Mouse (Mus musculus) thymus, adult 2 months (tissue): ENCODE measurements at regions not wholly inside any gene's neighbourhood (a gene's known extent, or its start where the extent isn't known, plus 50 kb on each side); places are given as distances from the start of the nearest gene placed in this dataset.
"Not testable (repeated sequence)": the region's sequence is repeated elsewhere in the genome, so short reads cannot be mapped to it uniquely, and the experiment has no call there.

Experiments used
- CTCF ChIP-seq: fragments of 200-500 bp; IDR thresholded peaks from 2 replicates; pipeline ENCODE4 v1.5.1; 2012; ENCODE audit warnings: mild to moderate bottlenecking, control low read depth, low read length, moderate library complexity, borderline replicate concordance; ENCODE audit not compliant: control insufficient read depth, poor library complexity, insufficient read depth; ENCODE audit errors: extremely low read depth
- POLR2A ChIP-seq: fragments of 200-500 bp; IDR thresholded peaks from 2 replicates; pipeline ENCODE4 v1.6.1; 2012; ENCODE audit warnings: mild to moderate bottlenecking, low read length, control low read depth, moderate library complexity; ENCODE audit not compliant: control insufficient read depth, poor library complexity, insufficient read depth; ENCODE audit errors: extremely low read depth

- not testable (repeated sequence) for TF ChIP-seq CTCF, POLR2A
These were observed 95.8 kb upstream of the Vmn1r2 start for GRCm38 (mm10) chr4:3071326-3071725.
